Comparison of ENCODE assay signal across 12 mouse cellular contexts in genomic region chr9:105774878-105775277, GRCm38 (mm10). TPM values are rescaled to one million over a fixed set of nuclear protein-coding genes. Genes with fewer than 3 reads are reported as not detected.
DNase-seq lines count a peak whose midpoint lies in the region; ATAC-seq and TF ChIP-seq lines count a peak whose summit lies in the region.
"Had no signal": no experiment of that assay in that cellular context is flagged by ENCODE, and none has a peak within 500 bp of the region (broad histone marks: within the 10 kb centered on the region; RNA-seq: fewer than 3 reads in every experiment).

No protein-coding gene starts in this region.

- peaks cover 16% of the 10 kb centered on the region for H3K4me1 ChIP-seq in lung, embryonic 16.5 days (replicated peaks; ENCODE audit: control insufficient read depth, insufficient read depth, low read length)
- no peaks in the 10 kb centered on the region for H3K4me1 ChIP-seq in lung, postnatal 0 days (ENCODE audit: insufficient read depth, low read depth, low read length)
- peaks cover 31% of the 10 kb centered on the region for H3K4me1 ChIP-seq in heart, embryonic 13.5 days
- H3K4me1 ChIP-seq in hindbrain, embryonic 14.5 days (replicated peaks; ENCODE audit: control insufficient read depth, insufficient read depth, low read length) = peaks cover 19% of the 10 kb centered on the region; the same call in 1 of the 2 replicates

- WGBS in lung, embryonic 16.5 days = 37% methylated on average over 7 of the region's 7 CpGs
- 38% methylated on average over 7 of the region's 7 CpGs for WGBS in lung, postnatal 0 days
- WGBS in heart, embryonic 13.5 days = 56% methylated on average over 7 of the region's 7 CpGs
- WGBS in hindbrain, embryonic 14.5 days = 78% methylated on average over 7 of the region's 7 CpGs

- peak; percentile 28 to 33 for DNase-seq in adrenal gland, postnatal 36 days
- DNase-seq in adrenal gland, postnatal 25 days = no peak
- DNase-seq in lung, postnatal 0 days (ENCODE audit: low spot score) = no peak
- DNase-seq in kidney, postnatal 14 days = peak; percentile 60
- DNase-seq in hindbrain, embryonic 14.5 days (ENCODE audit: low spot score) = no peak
- no peak for DNase-seq in thymus, postnatal 36 days

- no peaks in the 10 kb centered on the region for H3K36me3 ChIP-seq in lung, embryonic 16.5 days (ENCODE audit: control insufficient read depth, insufficient read depth, low read length)
- no peaks in the 10 kb centered on the region for H3K36me3 ChIP-seq in lung, postnatal 0 days (ENCODE audit: insufficient read depth, low read length)
- peaks cover 6% of the 10 kb centered on the region; the same call in 1 of the 2 replicates for H3K36me3 ChIP-seq in heart, embryonic 13.5 days
- H3K36me3 ChIP-seq in hindbrain, embryonic 14.5 days (replicated peaks; ENCODE audit: control insufficient read depth, insufficient read depth) = no peaks in the 10 kb centered on the region
- H3K36me3 ChIP-seq: embryonic facial prominence, embryonic 12.5 days; limb, embryonic 13.5 days; midbrain, embryonic 10.5 days had no signal

- H3K27me3 ChIP-seq in lung, embryonic 16.5 days (ENCODE audit: control insufficient read depth, insufficient read depth, low read depth, low read length) = no peaks in the 10 kb centered on the region
- no peaks in the 10 kb centered on the region for H3K27me3 ChIP-seq in lung, postnatal 0 days (replicated peaks; ENCODE audit: insufficient read depth, low read length)
- H3K27me3 ChIP-seq in heart, embryonic 13.5 days (replicated peaks) = no peaks in the 10 kb centered on the region
- H3K27me3 ChIP-seq in hindbrain, embryonic 14.5 days (ENCODE audit: control insufficient read depth, insufficient read depth, low read length) = no peaks in the 10 kb centered on the region
- H3K27me3 ChIP-seq: embryonic facial prominence, embryonic 12.5 days; limb, embryonic 13.5 days; Patski had no signal

- peak; percentile 56 for ATAC-seq in lung, embryonic 16.5 days (ENCODE audit: low read depth)
- no peak for ATAC-seq in lung, postnatal 0 days
- ATAC-seq in heart, embryonic 13.5 days (ENCODE audit: extremely low read depth, insufficient number of reproducible peaks, low FRiP score, low TSS enrichment) = no peak
- no peak for ATAC-seq in hindbrain, embryonic 14.5 days (ENCODE audit: low FRiP score)
- ATAC-seq: Patski had no signal

- H3K4me3 ChIP-seq in lung, embryonic 16.5 days (ENCODE audit: low read length) = no peak overlapping the region
- H3K4me3 ChIP-seq in lung, postnatal 0 days (ENCODE audit: low read depth, low read length) = no peak overlapping the region
- H3K4me3 ChIP-seq in heart, embryonic 13.5 days = no peak overlapping the region
- H3K4me3 ChIP-seq in hindbrain, embryonic 14.5 days (replicated peaks; ENCODE audit: low read length) = no peak overlapping the region
- H3K4me3 ChIP-seq: embryonic facial prominence, embryonic 12.5 days; limb, embryonic 13.5 days; midbrain, embryonic 10.5 days had no signal

- TF ChIP-seq CTCF in lung, postnatal 0 days (IDR thresholded peaks at IDR 0.05) = no peak

- no peaks in the 10 kb centered on the region for H3K9me3 ChIP-seq in lung, embryonic 16.5 days (ENCODE audit: control insufficient read depth, low read length)
- H3K9me3 ChIP-seq in lung, postnatal 0 days (ENCODE audit: low read length) = no peaks in the 10 kb centered on the region
- 0 out of 2 replicates have a peak, but pooled peaks cover 4% of the 10 kb centered on the region for H3K9me3 ChIP-seq in heart, embryonic 13.5 days
- no peaks in the 10 kb centered on the region for H3K9me3 ChIP-seq in hindbrain, embryonic 14.5 days (ENCODE audit: control insufficient read depth, low read length)
- H3K9me3 ChIP-seq: embryonic facial prominence, embryonic 12.5 days; midbrain, embryonic 10.5 days had no signal

- H3K9ac ChIP-seq in lung, embryonic 16.5 days (ENCODE audit: low read length) = no peak overlapping the region
- H3K9ac ChIP-seq in lung, postnatal 0 days (replicated peaks; ENCODE audit: low read depth) = no peak overlapping the region
- H3K9ac ChIP-seq in heart, embryonic 13.5 days = no peak overlapping the region
- H3K9ac ChIP-seq in hindbrain, embryonic 14.5 days = no peak overlapping the region
- H3K9ac ChIP-seq: embryonic facial prominence, embryonic 12.5 days; limb, embryonic 13.5 days had no signal

- no peak overlapping the region for H3K27ac ChIP-seq in lung, embryonic 16.5 days (ENCODE audit: low read length)
- no peak overlapping the region for H3K27ac ChIP-seq in lung, postnatal 0 days (ENCODE audit: low read length)
- 0 out of 2 replicates have a peak overlapping the region, but pooled peaks have one; percentile 28 for H3K27ac ChIP-seq in heart, embryonic 13.5 days (replicated peaks)
- H3K27ac ChIP-seq in hindbrain, embryonic 14.5 days = no peak overlapping the region
- H3K27ac ChIP-seq: embryonic facial prominence, embryonic 12.5 days; limb, embryonic 13.5 days had no signal

- H3K4me2 ChIP-seq in lung, embryonic 16.5 days (ENCODE audit: low read depth, low read length) = no peak overlapping the region
- H3K4me2 ChIP-seq in lung, postnatal 0 days (replicated peaks; ENCODE audit: low read depth, low read length) = no peak overlapping the region
- no peak overlapping the region for H3K4me2 ChIP-seq in heart, embryonic 13.5 days
- H3K4me2 ChIP-seq in hindbrain, embryonic 14.5 days (replicated peaks) = no peak overlapping the region
- H3K4me2 ChIP-seq: embryonic facial prominence, embryonic 12.5 days; limb, embryonic 13.5 days had no signal

- no peak for TF ChIP-seq EP300 in lung, postnatal 0 days (IDR thresholded peaks at IDR 0.05)

RNA-seq across cellular contexts. Expression of gene Col6a6, which starts 53.1 kb away (rescaled TPM):
- 1 to 10 TPM; 1.6 to 3.3 TPM for total RNA-seq in adrenal gland, postnatal 36 days (2021)
- 1.2 and 1.7 TPM in 2 replicates for total RNA-seq in adrenal gland, postnatal 25 days (2021)
- 1.3 and 1.7 TPM in 2 replicates for polyA plus RNA-seq in lung, embryonic 16.5 days (2015; fragmentation: Nextera tagmentation; extraction: Ambion mirVana)
- 0.07 and 0.12 TPM in 2 replicates for polyA plus RNA-seq in lung, postnatal 0 days (2015; fragmentation: Nextera tagmentation; extraction: Ambion mirVana)
- polyA plus RNA-seq in heart, embryonic 13.5 days (2015; fragmentation: Nextera tagmentation; extraction: Ambion mirVana) = 1.6 and 2.1 TPM in 2 replicates
- polyA plus RNA-seq in hindbrain, embryonic 14.5 days (2014; fragmentation: Nextera tagmentation; extraction: Ambion mirVana) = 0.11 and 0.17 TPM in 2 replicates
- polyA plus RNA-seq: Patski had no signal

Comparison
In these comparisons a context has a peak if more than half of its experiments do, and no peak if none do; other contexts are left out.
1. DNase-seq: peak in adrenal gland, postnatal 36 days (2 of 2) and kidney, postnatal 14 days (single experiment); none in adrenal gland, postnatal 25 days (single experiment), lung, postnatal 0 days (single experiment), hindbrain, embryonic 14.5 days (single experiment) and thymus, postnatal 36 days (0 of 2).